Mouse (Mus musculus): Measurements from ENCODE around the gene Gm14214.

- TF ChIP-seq GATA1 (IDR thresholded peaks at IDR 0.05; ENCODE audit: borderline replicate concordance, low read length) (no peak), FLI1 (IDR thresholded peaks at IDR 0.05; ENCODE audit: low read length) (no peak)
These were observed 20.3 kb upstream of the Gm14214 start for GRCm38 (mm10) chr2:154789977-154790655.

All from megakaryocyte, embryonic 14.5 days (primary cell).